Mouse (Mus musculus) stomach, embryonic 15.5 days (tissue): ENCODE measurements around the gene Prkch. TPM values are rescaled to one million over a fixed set of nuclear protein-coding genes. Genes with fewer than 3 reads are reported as not detected.

ENCODE experiments used
- ATAC-seq: fragments of 200-750 bp; cut with Nextera tagmentation; 2 replicates; pipeline ENCODE4 v1.8.0; 2017; ENCODE audit warnings: low read depth, moderate number of reproducible peaks, moderate TSS enrichment; ENCODE audit not compliant: insufficient read depth, low FRiP score
- H3K27ac ChIP-seq: fragments of 300-500 bp; sonication (generic); 2 replicates; pipeline ENCODE4 v1.5.1; 2015; ENCODE audit warnings: mild to moderate bottlenecking, inconsistent platforms
- H3K27me3 ChIP-seq: fragments of 300-500 bp; sonication (generic); replicated peaks from 2 replicates; pipeline ENCODE4 v1.6.1; 2015; ENCODE audit warnings: inconsistent platforms
- H3K36me3 ChIP-seq: fragments of 300-500 bp; sonication (generic); 2 replicates; pipeline ENCODE4 v1.6.1; 2015; ENCODE audit warnings: inconsistent platforms
- H3K4me1 ChIP-seq: fragments of 300-500 bp; sonication (generic); 2 replicates; pipeline ENCODE4 v1.6.1; 2015; ENCODE audit warnings: inconsistent platforms
- H3K4me2 ChIP-seq: fragments of 300-500 bp; sonication (generic); 2 replicates; pipeline ENCODE4 v1.6.1; 2015; ENCODE audit warnings: mild to moderate bottlenecking, inconsistent platforms
- H3K4me3 ChIP-seq: fragments of 300-500 bp; sonication (generic); replicated peaks from 2 replicates; pipeline ENCODE4 v1.5.1; 2015; ENCODE audit warnings: inconsistent platforms
- H3K9ac ChIP-seq: fragments of 300-500 bp; sonication (generic); 2 replicates; pipeline ENCODE4 v1.6.1; 2015; ENCODE audit warnings: inconsistent platforms
- H3K9me3 ChIP-seq: fragments of 300-500 bp; sonication (generic); 2 replicates; pipeline ENCODE4 v1.6.1; 2016; ENCODE audit warnings: inconsistent platforms
- WGBS: fragments of 180-500 bp; shearing (Covaris S2); methylation state at CpG from one replicate; pipeline ENCODE4 v1.1.7; 2015; 5-methylcytosine and 5-hydroxymethylcytosine counted together
- polyA plus RNA-seq: library from polyadenylated mRNA; unstranded; fragments of >200 nt; fragmentation: Nextera tagmentation; extraction: Ambion mirVana; gene quantifications from 2 replicates; pipeline ENCODE4 v1.2.1, GENCODE M21; 2015

Prkch gene
- polyA plus RNA-seq, 1 experiment from 2014 or later = 11.9 TPM

GRCm38 (mm10) chr12:73666701-73667100 lies 82.1 kb downstream of the Prkch start:
- Histone ChIP-seq H3K4me2 (no peak overlapping the region), H3K27ac (no peak overlapping the region), H3K27me3 (no peaks in the 10 kb centered on the region), H3K36me3 (no peaks in the 10 kb centered on the region), H3K4me1 (0 out of 2 replicates have a peak, but pooled peaks cover 2% of the 10 kb centered on the region), H3K9me3 (no peaks in the 10 kb centered on the region), H3K9ac (no peak overlapping the region), H3K4me3 (no peak overlapping the region)
- no peak for ATAC-seq
- 86% methylated on average over 2 of the region's 2 CpGs for whole genome bisulfite sequencing

GRCm38 (mm10) chr12:73667607-73668006 lies 83.0 kb downstream of the Prkch start:
- no peaks in the 10 kb centered on the region for H3K36me3 ChIP-seq
- H3K9ac ChIP-seq = no peak overlapping the region
- H3K4me3 ChIP-seq = no peak overlapping the region
- no peak overlapping the region for H3K27ac ChIP-seq
- 0 out of 2 replicates have a peak, but pooled peaks cover 2% of the 10 kb centered on the region for H3K4me1 ChIP-seq
- ATAC-seq = no peak
- WGBS = 62% methylated on average over 7 of the region's 7 CpGs
- no peaks in the 10 kb centered on the region for H3K9me3 ChIP-seq
- no peaks in the 10 kb centered on the region for H3K27me3 ChIP-seq
- no peak overlapping the region for H3K4me2 ChIP-seq

GRCm38 (mm10) chr12:73670739-73671138 lies 86.1 kb downstream of the Prkch start:
- WGBS = 60% methylated on average over 6 of the region's 6 CpGs
- no peaks in the 10 kb centered on the region for H3K36me3 ChIP-seq
- H3K9me3 ChIP-seq = no peaks in the 10 kb centered on the region
- H3K4me3 ChIP-seq = no peak overlapping the region
- ATAC-seq = no peak
- no peaks in the 10 kb centered on the region for H3K4me1 ChIP-seq
- H3K27me3 ChIP-seq = no peaks in the 10 kb centered on the region
- 0 out of 2 replicates have a peak overlapping the region, but pooled peaks have one; percentile 2 for H3K27ac ChIP-seq
- H3K9ac ChIP-seq = no peak overlapping the region
- H3K4me2 ChIP-seq = no peak overlapping the region

DNA sequence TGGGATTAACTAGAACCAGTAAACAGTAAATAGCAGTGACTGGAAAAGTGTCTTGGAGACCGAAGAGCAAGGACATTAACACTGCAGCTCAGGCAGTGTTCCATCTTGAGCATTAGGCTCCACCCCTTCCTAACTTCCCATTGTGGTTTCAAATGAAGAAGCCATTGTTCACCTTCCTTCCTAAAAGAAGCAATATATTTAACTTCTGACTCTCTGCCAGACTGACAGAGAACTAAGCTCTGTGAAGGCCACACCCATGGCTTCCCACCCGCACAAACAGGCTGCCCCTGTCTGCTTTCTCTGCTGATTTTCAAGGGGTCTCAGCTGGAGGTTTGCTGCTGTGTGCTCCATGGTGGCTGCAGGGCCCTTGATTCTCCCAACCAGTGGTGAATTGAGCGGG lies 86.9 kb downstream of the Prkch start:
- ATAC-seq = no peak
- Histone ChIP-seq H3K36me3 (no peaks in the 10 kb centered on the region), H3K9me3 (no peaks in the 10 kb centered on the region), H3K27ac (0 out of 2 replicates have a peak overlapping the region, but pooled peaks have one; percentile 2), H3K9ac (no peak overlapping the region), H3K27me3 (no peaks in the 10 kb centered on the region), H3K4me1 (no peaks in the 10 kb centered on the region), H3K4me3 (no peak overlapping the region), H3K4me2 (no peak overlapping the region)
- WGBS = 38% methylated on average over 3 of the region's 3 CpGs

GRCm38 (mm10) chr12:73672007-73672406 lies 87.4 kb downstream of the Prkch start:
- Histone ChIP-seq H3K4me3 (no peak overlapping the region), H3K9me3 (no peaks in the 10 kb centered on the region), H3K36me3 (no peaks in the 10 kb centered on the region), H3K27me3 (no peaks in the 10 kb centered on the region), H3K9ac (no peak overlapping the region; the same call in 1 of the 2 replicates), H3K27ac (no peak overlapping the region), H3K4me1 (no peaks in the 10 kb centered on the region), H3K4me2 (no peak overlapping the region)
- 68% methylated on average over 4 of the region's 4 CpGs for WGBS
- no peak for ATAC-seq

- Histone ChIP-seq H3K4me1 (no peaks in the 10 kb centered on the region), H3K4me2 (no peak overlapping the region), H3K4me3 (no peak overlapping the region), H3K27ac (no peak overlapping the region), H3K36me3 (no peaks in the 10 kb centered on the region), H3K9ac (no peak overlapping the region), H3K9me3 (no peaks in the 10 kb centered on the region), H3K27me3 (no peaks in the 10 kb centered on the region)
- ATAC-seq = no peak
- 80% methylated on average over 7 of the region's 7 CpGs for WGBS
These were observed 89.2 kb downstream of the Prkch start for GRCm38 (mm10) chr12:73673783-73674182.

DNA sequence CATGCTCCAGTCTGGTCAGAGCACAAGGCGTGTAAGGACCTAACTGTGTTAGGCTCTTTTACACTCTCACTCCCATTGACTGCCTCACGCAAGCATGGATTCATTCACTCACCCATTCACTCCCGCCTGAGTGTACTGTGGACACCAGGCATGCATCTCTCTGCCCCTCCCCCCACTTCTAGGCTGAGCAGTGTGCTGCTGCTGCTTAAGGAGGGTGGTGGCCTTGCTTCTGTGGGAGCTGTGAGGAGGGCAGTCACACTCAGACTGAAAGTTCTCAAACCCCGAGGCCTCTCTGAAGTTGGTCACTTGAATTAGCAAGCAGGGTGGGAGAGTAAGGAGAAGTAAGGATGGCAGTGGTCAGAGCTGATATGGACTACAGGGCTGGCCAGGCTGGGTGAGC lies 90.6 kb downstream of the Prkch start:
- Histone ChIP-seq H3K4me1 (no peaks in the 10 kb centered on the region), H3K9me3 (no peaks in the 10 kb centered on the region), H3K9ac (no peak overlapping the region), H3K27me3 (no peaks in the 10 kb centered on the region), H3K4me2 (no peak overlapping the region), H3K4me3 (no peak overlapping the region), H3K36me3 (no peaks in the 10 kb centered on the region), H3K27ac (no peak overlapping the region)
- 49% methylated on average over 4 of the region's 4 CpGs for WGBS
- no peak for ATAC-seq

DNA sequence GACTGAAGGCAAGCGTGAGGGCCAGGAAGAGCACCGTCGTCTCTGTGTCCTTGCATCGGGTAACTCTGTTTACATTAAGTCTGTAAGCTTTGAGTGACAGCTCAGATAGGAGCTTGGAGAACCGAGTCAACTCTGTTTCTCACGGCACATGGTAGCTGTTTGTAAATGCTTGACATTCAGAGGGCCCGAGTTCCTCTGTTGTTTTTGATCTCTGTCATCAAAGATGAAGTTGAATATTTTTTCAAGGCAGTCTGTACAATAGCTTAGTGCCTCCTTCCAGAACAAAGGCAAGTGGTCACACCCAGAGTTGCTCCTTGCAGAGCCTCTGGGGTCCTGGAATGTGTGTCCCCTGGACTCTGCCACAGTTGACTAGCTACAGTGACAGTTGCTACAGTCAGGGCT lies 94.8 kb downstream of the Prkch start:
- ATAC-seq = no peak
- 18% methylated on average over 7 of the region's 7 CpGs for WGBS
- Histone ChIP-seq H3K36me3 (no peaks in the 10 kb centered on the region), H3K4me1 (no peaks in the 10 kb centered on the region), H3K27me3 (no peaks in the 10 kb centered on the region), H3K4me2 (no peak overlapping the region), H3K4me3 (no peak overlapping the region), H3K9me3 (no peaks in the 10 kb centered on the region), H3K9ac (no peak overlapping the region), H3K27ac (no peak overlapping the region)

DNA sequence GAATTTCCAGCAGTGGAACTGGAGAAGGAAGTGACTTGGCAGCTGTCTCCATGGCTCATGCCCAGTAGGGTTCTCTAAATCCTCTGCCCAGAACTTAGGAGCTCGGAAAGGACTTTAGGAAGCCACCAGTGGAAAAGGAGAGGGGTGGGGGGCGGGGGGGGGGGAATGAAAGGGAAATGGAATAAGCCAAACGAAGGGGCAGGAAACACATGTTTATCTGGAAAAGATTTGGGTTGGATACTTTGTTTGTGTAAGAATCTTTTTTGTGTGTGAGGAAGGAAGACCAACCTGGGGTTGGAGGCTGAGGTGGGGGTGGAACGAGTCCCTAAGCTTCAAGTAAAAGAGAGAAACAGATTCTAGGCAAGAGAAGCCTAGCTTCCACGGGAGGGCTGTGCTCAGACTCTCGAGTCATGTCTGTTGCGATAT lies 98.3 kb downstream of the Prkch start:
- ATAC-seq = no peak
- Histone ChIP-seq H3K9me3 (no peaks in the 10 kb centered on the region), H3K9ac (no peak overlapping the region), H3K27me3 (no peaks in the 10 kb centered on the region), H3K4me2 (no peak overlapping the region), H3K27ac (no peak overlapping the region), H3K36me3 (no peaks in the 10 kb centered on the region), H3K4me1 (0 out of 2 replicates have a peak, but pooled peaks cover 8% of the 10 kb centered on the region), H3K4me3 (no peak overlapping the region)
- WGBS = 57% methylated on average over 7 of the region's 7 CpGs

- H3K4me1 ChIP-seq = 0 out of 2 replicates have a peak, but pooled peaks cover 8% of the 10 kb centered on the region
- no peak overlapping the region for H3K9ac ChIP-seq
- H3K9me3 ChIP-seq = no peaks in the 10 kb centered on the region
- no peaks in the 10 kb centered on the region for H3K36me3 ChIP-seq
- 81% methylated on average over 13 of the region's 13 CpGs for WGBS
- no peak for ATAC-seq
- no peak overlapping the region for H3K4me3 ChIP-seq
- no peak overlapping the region for H3K27ac ChIP-seq
- no peak overlapping the region for H3K4me2 ChIP-seq
- no peaks in the 10 kb centered on the region for H3K27me3 ChIP-seq
These were observed 101.3 kb downstream of the Prkch start for GRCm38 (mm10) chr12:73685875-73686274.

GRCm38 (mm10) chr12:73686456-73686855 lies 101.9 kb downstream of the Prkch start:
- H3K27ac ChIP-seq = no peak overlapping the region
- H3K9ac ChIP-seq = no peak overlapping the region
- no peak for ATAC-seq
- 88% methylated on average over 5 of the region's 5 CpGs for WGBS
- H3K27me3 ChIP-seq = no peaks in the 10 kb centered on the region
- H3K4me3 ChIP-seq = no peak overlapping the region
- H3K4me1 ChIP-seq = 0 out of 2 replicates have a peak, but pooled peaks cover 8% of the 10 kb centered on the region
- H3K36me3 ChIP-seq = no peaks in the 10 kb centered on the region
- no peak overlapping the region for H3K4me2 ChIP-seq
- no peaks in the 10 kb centered on the region for H3K9me3 ChIP-seq

DNA sequence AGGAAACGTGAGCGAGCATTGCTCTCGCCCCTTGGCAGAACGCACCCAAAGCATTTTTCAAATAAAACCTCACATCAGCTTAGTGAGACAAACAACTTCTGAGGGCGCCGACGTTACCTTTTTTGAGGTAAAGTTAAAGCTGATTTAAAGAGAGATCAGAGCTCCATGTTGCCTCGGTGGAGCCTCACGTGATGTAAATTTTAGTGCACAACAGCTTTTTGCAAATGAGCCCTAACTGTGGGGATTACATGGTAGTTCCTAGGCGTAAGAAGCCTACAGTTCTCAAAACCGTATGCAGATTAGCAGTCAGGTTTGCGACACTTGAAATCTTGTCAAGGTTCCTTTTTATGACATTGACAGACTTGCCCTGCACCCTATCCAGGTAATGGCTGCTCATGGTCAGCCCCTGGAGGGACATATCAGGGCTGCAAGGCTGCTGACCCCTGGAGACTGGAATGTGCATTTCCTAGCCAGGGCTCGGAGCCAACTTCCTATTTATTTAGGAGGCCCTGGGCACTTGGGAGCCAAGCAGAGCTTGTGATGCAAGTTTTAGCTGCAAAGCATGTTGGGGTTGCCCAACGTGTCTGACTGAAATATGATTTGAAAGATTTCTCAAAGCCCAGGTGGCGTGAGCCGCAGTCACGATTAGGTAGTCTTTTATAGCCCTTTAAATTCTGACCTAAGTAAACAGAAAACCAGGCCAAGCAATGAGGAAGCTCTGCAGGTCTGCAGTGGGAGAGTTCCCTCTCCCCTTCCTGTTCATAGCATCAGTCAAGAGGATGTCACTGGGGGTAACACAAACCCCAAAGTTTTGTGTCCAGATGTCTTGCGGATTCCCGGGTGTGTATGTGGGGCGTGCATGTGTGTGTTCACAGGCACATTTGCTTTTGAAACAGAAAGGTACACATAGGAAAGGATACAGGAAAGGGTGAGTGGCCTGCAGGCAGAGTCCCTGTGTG lies 102.8 kb downstream of the Prkch start:
- H3K4me3 ChIP-seq = no peak overlapping the region
- H3K4me1 ChIP-seq = 0 out of 2 replicates have a peak, but pooled peaks cover 12% of the 10 kb centered on the region
- H3K27ac ChIP-seq = peak overlapping the region; percentile 37; the same call in 1 of the 2 replicates
- H3K9ac ChIP-seq = no peak overlapping the region
- H3K4me2 ChIP-seq = peak overlapping the region; percentile 8; the same call in 1 of the 2 replicates
- H3K36me3 ChIP-seq = no peaks in the 10 kb centered on the region
- 54% methylated on average over 20 of the region's 20 CpGs for WGBS
- ATAC-seq = peak; percentile 86
- H3K9me3 ChIP-seq = no peaks in the 10 kb centered on the region
- no peaks in the 10 kb centered on the region for H3K27me3 ChIP-seq
